Mouse (Mus musculus): Measurements from ENCODE around the gene Tmem88. TPM values are rescaled to one million over a fixed set of nuclear protein-coding genes. Genes with fewer than 3 reads are reported as not detected.
"Not testable (repeated sequence)": the region's sequence is repeated elsewhere in the genome, so short reads cannot be mapped to it uniquely, and the experiment has no call there.

Gene Tmem88
- polyA plus RNA-seq, 1 experiment from 2014 or later = 7.0 TPM

DNA sequence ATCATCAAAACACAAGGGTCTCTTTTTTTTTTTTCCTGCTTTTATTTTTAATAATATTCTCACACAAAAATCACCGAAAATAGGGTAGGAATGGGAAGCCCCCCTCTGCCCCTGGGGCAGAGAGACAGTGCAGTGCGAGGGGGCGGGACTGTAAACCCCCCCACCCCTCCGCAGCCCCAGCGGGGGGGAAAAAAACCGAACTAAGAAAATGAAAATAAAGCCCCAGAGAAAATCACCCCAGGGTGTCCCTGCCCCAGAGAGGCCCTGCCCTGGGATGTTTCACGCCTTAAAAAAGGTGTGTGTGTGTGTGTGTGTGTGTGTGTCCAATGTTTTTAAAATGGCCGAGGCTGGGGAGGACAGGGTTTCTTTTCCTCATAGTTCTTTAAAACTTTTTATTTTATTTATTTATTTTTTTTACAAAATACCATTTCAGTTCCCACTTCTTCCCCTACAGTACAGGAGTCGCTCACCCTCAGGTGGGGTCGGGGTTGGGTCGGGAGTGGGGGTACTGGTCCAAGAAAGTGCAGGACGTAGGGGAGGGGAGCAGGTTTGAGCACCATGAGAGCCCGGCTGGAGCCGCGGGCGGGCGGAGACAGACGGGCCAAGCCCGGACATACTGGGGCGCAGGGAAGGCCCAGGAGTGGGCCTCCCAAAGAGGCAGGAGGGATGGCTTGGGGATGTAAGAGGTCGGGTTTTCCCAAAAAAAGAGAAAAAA is 609 bp upstream of the Tmem88 start:
- Histone ChIP-seq H3K27me3 (replicated peaks) (0 out of 2 replicates have a peak, but pooled peaks cover 6% of the 10 kb centered on the region), H3K4me3 (no peak overlapping the region), H3K4me1 (peaks cover 23% of the 10 kb centered on the region), H3K36me3 (replicated peaks) (peaks cover 37% of the 10 kb centered on the region), H3K9ac (no peak overlapping the region), H3K9me3 (no peaks in the 10 kb centered on the region), H3K4me2 (no peak overlapping the region), H3K27ac (no peak overlapping the region)
- 18% methylated on average over 21 of the region's 21 CpGs for WGBS
- ATAC-seq (replicated peaks) = no peak

DNA sequence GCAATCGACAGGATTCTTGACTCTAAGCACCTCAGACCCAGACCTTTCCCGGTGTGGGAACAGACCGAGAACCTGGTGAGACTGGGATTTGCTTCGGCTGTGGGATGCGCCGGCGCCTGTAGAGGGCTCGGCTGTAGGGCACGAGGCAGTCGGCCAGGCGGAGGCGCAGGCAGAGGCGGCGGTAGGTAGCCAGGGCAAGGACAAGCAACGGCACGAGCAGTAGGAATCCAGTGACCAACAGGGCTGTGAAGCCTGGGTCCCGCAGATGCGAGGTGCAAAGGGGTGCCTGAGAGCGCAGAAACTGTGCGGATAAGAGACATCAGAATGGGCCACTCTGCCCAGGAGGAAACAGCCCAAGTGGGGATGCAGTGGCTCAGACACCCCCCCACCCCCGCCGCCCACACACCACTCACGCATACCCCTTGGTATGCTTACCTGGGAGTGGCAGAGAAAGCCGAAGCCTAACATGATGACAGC is 415 bp downstream of the Tmem88 start:
- Histone ChIP-seq H3K27ac (no peak overlapping the region), H3K4me3 (peak overlapping the region; percentile 2; the same call in 1 of the 2 replicates), H3K4me1 (peaks cover 23% of the 10 kb centered on the region), H3K36me3 (replicated peaks) (peaks cover 28% of the 10 kb centered on the region), H3K4me2 (peak overlapping the region; percentile 27), H3K27me3 (replicated peaks) (0 out of 2 replicates have a peak, but pooled peaks cover 6% of the 10 kb centered on the region), H3K9ac (no peak overlapping the region), H3K9me3 (no peaks in the 10 kb centered on the region)
- ATAC-seq (replicated peaks) = no peak
- WGBS = 9% methylated on average over 24 of the region's 24 CpGs

GRCm38 (mm10) chr11:69396772-69397171 is 1.3 kb downstream of the Tmem88 start:
- WGBS = 23% methylated on average over 11 of the region's 11 CpGs

GRCm38 (mm10) chr11:69395634-69396373 is 2.2 kb downstream of the Tmem88 start:
- peaks cover 20% of the 10 kb centered on the region for H3K4me1 ChIP-seq
- H3K4me2 ChIP-seq = peak overlapping the region; percentile 63
- H3K9ac ChIP-seq = peak overlapping the region; percentile 73
- H3K27me3 ChIP-seq (replicated peaks) = 0 out of 2 replicates have a peak, but pooled peaks cover 6% of the 10 kb centered on the region
- WGBS = under 1% methylated on average over 48 of the region's 48 CpGs
- H3K9me3 ChIP-seq = no peaks in the 10 kb centered on the region
- peak overlapping the region; percentile 64 for H3K4me3 ChIP-seq
- peaks cover 12% of the 10 kb centered on the region for H3K36me3 ChIP-seq (replicated peaks)
- H3K27ac ChIP-seq = peak overlapping the region; percentile 97
- peak; percentile 91 for ATAC-seq (replicated peaks)

More at GRCm38 (mm10) chr11:69396772-69397171, 1.3 kb downstream of the Tmem88 start:
- Histone ChIP-seq H3K9me3 (no peaks in the 10 kb centered on the region), H3K36me3 (replicated peaks) (peaks cover 20% of the 10 kb centered on the region), H3K9ac (peak overlapping the region; percentile 20; the same call in 1 of the 2 replicates), H3K4me1 (peaks cover 23% of the 10 kb centered on the region), H3K27ac (0 out of 2 replicates have a peak overlapping the region, but pooled peaks have one; percentile 13), H3K27me3 (replicated peaks) (0 out of 2 replicates have a peak, but pooled peaks cover 6% of the 10 kb centered on the region), H3K4me3 (peak overlapping the region; percentile 64), H3K4me2 (peak overlapping the region; percentile 63)
- ATAC-seq (replicated peaks) = no peak

DNA sequence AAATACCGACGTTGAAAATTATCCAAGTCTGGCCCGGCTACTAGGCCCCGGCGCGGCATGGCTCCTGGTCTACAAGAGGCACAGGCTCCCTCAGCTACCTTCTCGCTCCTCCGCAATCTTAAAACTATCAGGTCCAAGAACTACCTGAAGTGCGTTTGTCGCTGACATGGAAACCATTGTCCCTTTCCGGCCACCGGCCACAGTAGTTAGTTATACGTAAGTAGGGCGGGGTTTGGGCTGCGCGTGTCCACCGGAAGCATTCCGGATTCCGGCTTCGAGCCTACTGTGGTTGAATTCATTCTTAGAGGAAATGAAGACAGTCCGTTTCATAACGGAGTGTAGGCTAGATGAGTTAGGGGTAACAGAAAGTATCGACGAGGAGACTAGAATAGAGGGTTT is 2.8 kb downstream of the Tmem88 start, which contains the start of the genes Naa38 and Cyb5d1:
Naa38 (plus strand) TSS at position 253 of the 399 bp plus-strand sequence.
Cyb5d1 (minus strand) TSS at position 397 of the 399 bp plus-strand sequence.
- peak within 1 kb of the TSS; percentile 64 for H3K4me3 ChIP-seq
- H3K9ac ChIP-seq = peak within 1 kb of the TSS; percentile 73
- H3K36me3 ChIP-seq (replicated peaks); H3K9me3 ChIP-seq; H3K27me3 ChIP-seq (replicated peaks): not testable (repeated sequence)
- peak; percentile 84 for ATAC-seq (replicated peaks)
- under 1% methylated on average over 24 of the region's 24 CpGs for WGBS
- peaks cover 20% of the 10 kb centered on the region for H3K4me1 ChIP-seq
- H3K4me2 ChIP-seq = peak within 1 kb of the TSS; percentile 63
- H3K27ac ChIP-seq = peak within 1 kb of the TSS; percentile 97

GRCm38 (mm10) chr11:69394591-69395167 is 3.4 kb downstream of the Tmem88 start:
- H3K27me3 ChIP-seq (replicated peaks); ATAC-seq (replicated peaks); H3K9me3 ChIP-seq; H3K36me3 ChIP-seq (replicated peaks): not testable (repeated sequence)
- Histone ChIP-seq H3K9ac (peak overlapping the region; percentile 73), H3K4me2 (peak overlapping the region; percentile 63), H3K4me3 (peak overlapping the region; percentile 64), H3K27ac (peak overlapping the region; percentile 97), H3K4me1 (peaks cover 22% of the 10 kb centered on the region)
- WGBS = 3% methylated on average over 31 of the region's 31 CpGs

GRCm38 (mm10) chr11:69390400-69391034 is 7.5 kb downstream of the Tmem88 start:
- Histone ChIP-seq H3K4me1 (peaks cover 10% of the 10 kb centered on the region), H3K4me3 (no peak overlapping the region), H3K27ac (no peak overlapping the region), H3K9me3 (no peaks in the 10 kb centered on the region), H3K36me3 (replicated peaks) (no peaks in the 10 kb centered on the region), H3K27me3 (replicated peaks) (no peaks in the 10 kb centered on the region), H3K4me2 (no peak overlapping the region), H3K9ac (no peak overlapping the region)
- 50% methylated on average over 10 of the region's 10 CpGs for WGBS
- ATAC-seq (replicated peaks) = 0 out of 2 replicates have a peak, but pooled peaks have one; percentile 26

GRCm38 (mm10) chr11:69389531-69390399 is 8.3 kb downstream of the Tmem88 start:
- WGBS = 63% methylated on average over 14 of the region's 14 CpGs
- Histone ChIP-seq H3K4me1 (peaks cover 10% of the 10 kb centered on the region), H3K27ac (no peak overlapping the region), H3K36me3 (replicated peaks) (no peaks in the 10 kb centered on the region), H3K9ac (no peak overlapping the region), H3K9me3 (no peaks in the 10 kb centered on the region), H3K4me3 (no peak overlapping the region), H3K4me2 (no peak overlapping the region), H3K27me3 (replicated peaks) (no peaks in the 10 kb centered on the region)
- ATAC-seq (replicated peaks) = 0 out of 2 replicates have a peak, but pooled peaks have one; percentile 25

DNA sequence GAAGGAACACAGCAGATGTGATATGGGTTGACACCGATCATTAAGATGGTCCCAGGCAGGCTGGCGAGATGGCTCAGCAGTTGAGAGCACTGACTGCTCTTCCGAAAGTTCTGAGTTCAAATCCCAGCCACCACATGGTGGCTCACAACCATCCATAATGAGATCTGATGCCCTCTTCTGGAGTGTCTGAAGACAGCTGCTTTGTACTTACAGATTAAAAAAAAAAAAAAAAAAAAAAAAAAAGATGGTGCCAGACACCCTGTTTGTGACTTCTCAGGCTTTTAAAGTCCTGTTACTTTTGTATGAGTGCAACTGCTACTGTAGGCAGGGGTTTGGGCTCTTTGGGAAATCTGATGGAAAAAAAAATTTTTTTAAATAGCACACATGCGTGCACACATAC is 9.4 kb downstream of the Tmem88 start:
- 95% methylated on average over 4 of the region's 4 CpGs for WGBS

DNA sequence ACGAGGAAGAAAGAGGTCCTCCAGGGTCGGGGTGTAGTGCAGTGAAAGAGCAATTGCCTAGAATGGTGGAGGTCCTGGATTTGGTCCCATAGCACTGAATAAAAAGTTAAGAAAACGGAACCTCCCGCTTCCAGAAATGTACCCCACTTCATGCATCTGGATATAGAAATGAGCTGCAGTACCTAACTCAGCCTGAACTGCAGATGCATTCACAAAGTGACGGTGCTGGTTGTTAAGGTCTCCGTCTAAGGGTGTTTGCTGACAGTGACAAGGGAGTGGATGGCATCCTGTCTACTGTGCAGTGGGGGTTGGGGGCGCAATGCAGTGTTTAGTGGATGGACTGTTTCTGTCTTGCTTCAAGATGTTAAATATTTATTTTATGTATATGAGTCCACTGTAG is 11.3 kb downstream of the Tmem88 start:
- no peak overlapping the region for H3K4me3 ChIP-seq
- 0 out of 2 replicates have a peak, but pooled peaks cover 3% of the 10 kb centered on the region for H3K4me1 ChIP-seq
- H3K9ac ChIP-seq = no peak overlapping the region
- no peaks in the 10 kb centered on the region for H3K27me3 ChIP-seq (replicated peaks)
- no peak overlapping the region for H3K27ac ChIP-seq
- H3K36me3 ChIP-seq (replicated peaks) = no peaks in the 10 kb centered on the region
- no peak overlapping the region for H3K4me2 ChIP-seq
- no peak for ATAC-seq (replicated peaks)
- no peaks in the 10 kb centered on the region for H3K9me3 ChIP-seq
- WGBS = 85% methylated on average over 7 of the region's 7 CpGs

More for the DNA sequence above, 9.4 kb downstream of the Tmem88 start:
- Histone ChIP-seq H3K4me1 (0 out of 2 replicates have a peak, but pooled peaks cover 3% of the 10 kb centered on the region), H3K27me3 (replicated peaks) (no peaks in the 10 kb centered on the region), H3K36me3 (replicated peaks) (no peaks in the 10 kb centered on the region), H3K9me3 (no peaks in the 10 kb centered on the region), H3K9ac (no peak overlapping the region), H3K4me2 (no peak overlapping the region), H3K27ac (no peak overlapping the region), H3K4me3 (no peak overlapping the region)
- no peak for ATAC-seq (replicated peaks)

DNA sequence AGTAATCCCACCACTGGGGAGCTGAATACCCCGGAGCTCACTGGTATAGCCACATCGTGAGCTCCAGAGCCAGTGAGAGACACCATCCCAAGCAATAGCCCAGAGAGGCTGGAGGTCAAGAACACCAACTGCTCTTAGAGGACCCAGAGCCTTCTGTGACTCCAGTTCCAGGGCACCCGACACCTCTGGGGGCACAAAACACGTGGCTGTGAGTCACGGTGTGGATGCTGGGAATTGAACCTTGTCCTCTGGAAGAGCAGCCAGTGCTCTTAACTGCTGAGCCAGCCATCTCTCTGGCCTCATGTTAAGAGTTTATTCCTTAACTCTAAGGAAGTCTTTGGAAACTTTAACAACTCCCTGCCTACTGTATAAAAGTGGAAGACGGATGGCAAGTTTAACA is 13.1 kb downstream of the Tmem88 start:
- Histone ChIP-seq H3K4me3 (no peak overlapping the region), H3K9me3 (no peaks in the 10 kb centered on the region), H3K4me1 (0 out of 2 replicates have a peak, but pooled peaks cover under 1% of the 10 kb centered on the region), H3K27ac (no peak overlapping the region), H3K4me2 (no peak overlapping the region), H3K27me3 (replicated peaks) (no peaks in the 10 kb centered on the region), H3K36me3 (replicated peaks) (no peaks in the 10 kb centered on the region), H3K9ac (no peak overlapping the region)
- 77% methylated on average over 6 of the region's 6 CpGs for WGBS
- ATAC-seq (replicated peaks) = no peak
